Mouse (Mus musculus) effector memory CD4-positive, alpha-beta T cell, adult 7 months (primary cell): Measurements from ENCODE around the gene Pde4c. TPM values are rescaled to one million over a fixed set of nuclear protein-coding genes. Genes with fewer than 3 reads are reported as not detected.

Experiments used
- polyA plus RNA-seq: library from polyadenylated mRNA; unstranded; fragments of 100-300 nt; shearing (Covaris generic); gene quantifications from one replicate; pipeline ENCODE4 v1.2.1, GENCODE M21; 2017

Pde4c gene
- polyA plus RNA-seq = 0.24 TPM

DNA sequence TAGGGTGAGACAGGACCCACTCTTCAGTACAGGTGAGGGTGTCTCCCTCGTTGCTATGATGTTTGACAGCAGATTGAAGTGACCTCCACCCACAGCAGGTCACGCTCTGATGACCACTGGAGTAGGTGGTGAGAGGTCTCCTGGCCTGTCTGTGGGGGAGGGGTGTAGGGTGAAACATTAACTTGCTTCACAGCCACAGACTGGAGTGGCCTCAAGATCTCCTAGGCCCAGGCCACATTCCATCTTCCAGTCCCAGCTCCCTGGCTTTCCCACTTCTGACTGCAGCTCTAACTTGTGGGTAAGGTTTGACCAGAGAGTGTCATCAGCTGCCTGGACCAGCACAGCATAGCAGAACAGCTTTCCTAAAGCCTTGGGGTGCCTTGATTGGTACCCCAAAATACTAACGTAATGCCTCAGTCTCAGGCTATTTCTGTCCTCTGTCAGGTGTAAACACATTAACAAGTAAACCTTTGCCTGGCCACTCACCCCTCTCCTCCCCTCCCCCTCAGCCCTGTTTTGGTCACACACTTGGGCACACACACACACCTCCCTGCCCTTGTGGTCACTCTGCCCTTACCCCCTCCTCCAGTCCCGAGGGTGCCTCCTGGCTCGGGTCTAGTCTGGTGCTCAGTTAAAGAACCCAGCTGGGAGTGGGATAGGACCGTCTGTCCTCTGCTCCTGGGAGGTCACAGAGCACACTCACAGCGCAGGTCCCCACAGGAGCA lies at the start of gene Pde4c:
Gene Pde4c, plus strand, starts transcription at position 235 of the 725 bp plus-strand sequence.

DNA sequence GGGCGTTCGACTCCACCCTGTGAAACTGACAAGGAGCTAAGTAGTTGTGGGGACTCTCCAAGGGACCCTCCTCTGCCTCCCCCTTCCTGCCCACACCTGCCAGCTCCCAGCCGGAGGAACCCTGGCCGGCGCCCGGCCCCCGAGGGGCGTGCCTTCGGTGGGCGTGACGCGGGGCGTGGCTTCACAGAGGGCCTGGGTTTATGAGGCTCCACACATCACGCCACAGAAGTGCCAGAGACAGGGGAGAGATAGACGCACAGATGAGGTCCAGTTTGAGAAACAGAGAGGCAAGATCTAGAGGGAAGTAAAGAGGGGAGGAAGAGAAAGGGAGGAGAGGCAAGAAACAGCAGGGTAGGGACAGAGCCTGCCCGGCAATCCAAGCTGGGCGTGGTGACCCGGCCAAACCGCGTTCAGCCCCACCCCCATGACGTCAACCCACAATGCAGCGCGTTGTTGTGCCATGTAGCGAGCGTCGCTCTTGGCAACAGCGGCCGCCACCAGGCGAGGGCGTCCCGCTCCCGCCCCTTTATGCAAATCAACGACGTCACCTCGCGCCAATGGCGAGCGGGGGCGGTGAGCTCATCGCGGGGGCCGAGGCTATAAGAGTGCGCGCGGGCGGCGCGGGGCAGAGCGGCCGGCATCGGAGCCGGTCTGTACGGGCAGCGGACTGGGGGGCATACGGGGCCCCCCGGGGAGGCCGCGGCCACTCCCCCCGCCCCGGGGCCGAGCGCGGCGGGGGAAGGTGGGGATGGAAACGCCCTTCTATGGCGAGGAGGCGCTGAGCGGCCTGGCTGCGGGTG lies 25.0 kb upstream of the Pde4c start, which contains the start of gene Jund:
Gene Jund, plus strand, starts transcription at position 640 of the 800 bp plus-strand sequence.

DNA sequence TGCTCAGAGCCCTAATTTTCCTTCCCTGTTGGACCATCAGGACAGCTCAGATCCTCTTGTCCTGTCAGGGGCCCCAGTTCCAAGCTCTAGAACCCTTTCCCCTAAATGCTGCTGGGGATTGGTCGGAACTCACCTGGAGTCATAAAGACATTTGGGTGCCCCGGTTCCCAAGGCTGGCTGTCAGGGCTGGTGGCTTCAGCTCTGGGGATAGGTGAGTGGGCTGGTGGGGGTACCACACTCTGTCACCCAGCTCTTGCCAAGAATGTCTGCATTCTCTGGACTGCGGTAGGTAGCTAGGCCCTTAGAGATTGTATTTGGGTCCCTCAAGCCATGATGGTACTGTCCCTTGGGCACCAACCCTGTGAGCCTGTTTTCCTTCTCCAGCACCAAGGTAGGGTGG lies 20.2 kb upstream of the Pde4c start, which contains the start of gene Iqcn:
Gene Iqcn, plus strand, starts transcription at position 171 of the 400 bp plus-strand sequence.

DNA sequence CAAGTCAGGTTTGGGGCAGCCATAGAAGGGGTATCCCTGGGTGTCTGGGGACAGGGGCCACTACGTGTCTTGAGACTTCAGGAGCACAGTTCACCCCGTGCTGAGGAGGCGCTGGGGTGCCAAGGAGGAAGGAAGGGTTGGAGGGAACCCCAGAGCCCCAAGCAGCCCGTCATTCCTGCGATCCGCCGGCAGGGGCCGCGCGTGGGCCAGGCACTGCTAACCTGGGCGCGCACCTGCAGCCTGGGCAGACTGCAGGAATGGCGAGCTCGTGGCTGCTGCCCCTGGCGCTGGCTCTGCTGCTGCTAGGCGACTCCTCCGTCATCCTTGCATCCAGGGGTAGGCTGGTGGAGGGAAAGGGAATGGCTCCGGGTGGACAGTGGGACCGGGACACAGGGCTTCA lies 5.2 kb upstream of the Pde4c start, which contains the start of gene Gm3336:
Gene Gm3336, plus strand, starts transcription at position 247 of the 400 bp plus-strand sequence.

DNA sequence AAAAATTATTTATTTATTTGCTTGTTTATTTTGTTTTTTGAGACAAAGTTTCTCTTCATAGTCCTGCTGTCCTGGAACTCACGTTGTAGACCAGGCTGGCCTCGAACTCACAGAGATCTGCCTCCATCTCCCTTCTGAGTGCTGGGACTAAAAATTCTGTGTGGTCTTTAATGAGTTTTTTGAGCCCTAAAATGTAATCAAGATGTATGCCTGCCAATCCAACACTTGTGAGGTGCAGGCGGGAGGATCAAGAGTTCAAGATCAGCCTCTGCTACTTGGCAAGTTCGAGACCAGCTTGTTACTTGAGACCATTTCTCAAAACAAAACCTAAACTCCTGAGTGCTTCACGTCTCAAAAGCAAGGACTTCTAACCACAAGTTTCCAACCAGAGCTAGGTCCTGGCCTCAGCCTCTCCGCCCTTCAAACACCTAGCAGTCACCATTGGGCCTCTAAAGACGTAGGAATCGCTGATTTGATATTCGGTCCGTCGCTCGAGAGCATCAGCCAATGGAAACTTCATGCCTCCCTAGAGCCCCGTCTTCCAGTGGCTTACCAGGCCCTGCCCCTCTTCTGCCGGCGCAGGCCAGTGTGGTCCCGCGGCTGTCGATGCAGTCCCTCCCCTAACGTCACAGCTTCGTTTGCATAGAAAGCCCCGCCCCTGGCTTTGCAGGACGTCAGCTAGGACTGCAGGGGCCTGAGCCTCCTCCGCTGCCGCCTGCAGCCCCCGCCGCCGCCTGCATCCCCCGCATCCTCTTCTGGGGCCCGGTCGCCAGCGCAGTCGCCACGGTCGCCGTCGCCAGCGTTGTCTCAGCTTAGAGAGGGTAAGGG lies 30.7 kb downstream of the Pde4c start, which contains the start of gene Rab3a:
Gene Rab3a, plus strand, starts transcription at position 637 of the 828 bp plus-strand sequence.

DNA sequence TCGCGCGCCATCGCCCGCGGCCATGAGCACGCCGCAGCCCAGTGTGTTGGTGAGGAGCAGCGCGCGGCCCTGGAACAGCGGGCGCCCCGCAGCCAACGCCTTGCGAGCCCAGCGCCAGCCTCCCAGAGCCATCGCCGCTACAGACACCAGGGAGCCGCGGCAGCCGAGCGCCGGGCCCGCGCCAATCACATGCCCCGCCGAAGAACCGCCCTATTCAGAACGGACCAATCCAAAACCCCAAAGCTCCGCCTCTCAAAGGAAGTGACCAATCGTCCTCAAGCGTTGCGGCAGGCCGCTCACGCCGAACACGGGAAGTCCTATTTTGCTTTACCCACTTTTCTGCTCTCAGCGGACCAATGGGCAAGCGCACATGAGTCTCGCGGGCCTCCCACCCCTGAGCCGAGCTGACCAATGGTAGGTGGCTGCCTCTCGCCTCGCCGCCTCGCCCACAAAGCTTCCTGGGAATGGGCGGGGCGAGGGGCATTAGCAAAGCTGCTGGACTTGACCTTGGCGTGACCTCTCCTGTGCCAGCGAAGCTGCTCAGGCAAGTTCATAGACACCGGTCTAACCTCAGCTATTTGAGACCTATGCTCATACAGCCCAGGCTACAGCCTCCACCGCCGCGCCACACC lies 37.4 kb downstream of the Pde4c start, which contains the start of gene Mpv17l2:
Gene Mpv17l2, minus strand, starts transcription at position 172 of the 632 bp plus-strand sequence.

DNA sequence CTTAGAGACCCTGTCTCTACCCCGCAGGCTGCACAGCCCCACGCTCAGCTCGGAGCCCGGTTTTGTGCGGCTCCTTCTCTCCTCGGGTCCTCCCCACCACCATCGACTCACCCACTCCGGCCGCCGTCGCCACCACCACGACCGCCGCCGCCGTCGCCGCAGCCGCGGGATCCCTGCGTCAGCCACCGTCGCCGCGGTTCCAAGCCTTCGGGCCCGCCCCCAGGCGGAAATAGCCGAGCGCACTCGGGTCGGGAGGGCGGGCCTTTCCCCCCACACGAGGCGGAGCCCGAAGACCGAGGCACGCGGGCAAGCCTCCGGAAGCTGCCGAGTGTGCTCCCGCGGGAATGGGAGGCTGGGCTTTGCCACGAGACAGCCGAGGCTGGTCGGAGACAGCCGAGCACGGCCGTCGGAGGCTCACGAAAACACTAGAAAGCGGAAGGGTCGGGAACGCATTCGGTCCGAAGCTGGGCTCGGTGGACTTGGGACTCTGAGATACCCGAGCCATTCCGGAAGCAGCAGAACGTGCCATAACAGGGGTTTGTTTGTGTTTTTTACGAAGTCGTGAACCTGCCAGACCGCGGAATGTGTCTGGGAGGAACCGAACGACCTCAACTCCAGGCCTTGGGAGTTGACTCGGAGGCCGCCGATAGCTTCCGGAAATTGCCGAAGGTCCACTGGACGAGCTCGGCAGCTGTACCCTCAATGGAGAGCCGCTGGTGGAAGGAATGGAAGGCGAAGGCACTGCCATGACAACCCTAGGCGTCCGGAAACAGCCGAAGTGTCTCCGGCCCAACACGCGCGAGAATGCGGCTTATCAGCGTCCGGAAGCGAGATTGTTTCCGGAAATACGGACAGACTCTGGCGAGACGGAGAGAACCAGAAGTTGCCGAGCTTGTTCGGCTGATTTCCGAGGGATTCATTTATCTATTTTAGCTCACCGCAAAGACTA lies 53.2 kb downstream of the Pde4c start, which contains the start of gene Pik3r2:
Gene Pik3r2, minus strand, starts transcription at position 218 of the 949 bp plus-strand sequence.

Other genes with a start within 250 kb of the Pde4c start
- 9.9 TPM for gene Klhl26, start 246.8 kb upstream of the Pde4c start, polyA plus RNA-seq
- not detected for gene Tmem59l, start 236.4 kb upstream of the Pde4c start, polyA plus RNA-seq
- not detected for gene Crlf1, start 230.6 kb upstream of the Pde4c start, polyA plus RNA-seq
- gene Rex1bd, start 217.0 kb upstream of the Pde4c start, polyA plus RNA-seq = 57.8 TPM
- gene Uba52, start 212.9 kb upstream of the Pde4c start, polyA plus RNA-seq = 1,269 TPM
- gene Fkbp8, start 196.0 kb upstream of the Pde4c start, polyA plus RNA-seq = 378 TPM
- 64.6 TPM for gene Kxd1, start 195.8 kb upstream of the Pde4c start, polyA plus RNA-seq
- gene Ell, start 184.3 kb upstream of the Pde4c start, polyA plus RNA-seq = 38.5 TPM
- 93.3 TPM for gene Isyna1, start 129.3 kb upstream of the Pde4c start, polyA plus RNA-seq
- 148 TPM for gene Ssbp4, start 114.8 kb upstream of the Pde4c start, polyA plus RNA-seq
- not detected for gene Lrrc25, start 107.6 kb upstream of the Pde4c start, polyA plus RNA-seq
- not detected for gene Gdf15, start 91.3 kb upstream of the Pde4c start, polyA plus RNA-seq
- gene Pgpep1, start 63.3 kb upstream of the Pde4c start, polyA plus RNA-seq = 0.79 TPM
- 249 TPM for gene Lsm4, start 50.5 kb upstream of the Pde4c start, polyA plus RNA-seq
- 1,865 TPM for gene Jund, start 24.8 kb upstream of the Pde4c start, polyA plus RNA-seq
- 0.22 TPM for gene Iqcn, start 20.3 kb upstream of the Pde4c start, polyA plus RNA-seq
- not detected for gene Gm3336, start 5.2 kb upstream of the Pde4c start, polyA plus RNA-seq
- 1.1 TPM for gene Rab3a, start 31.0 kb downstream of the Pde4c start, polyA plus RNA-seq
- 34.0 TPM for gene Mpv17l2, start 37.2 kb downstream of the Pde4c start, polyA plus RNA-seq
- 14.5 TPM for gene Pik3r2, start 53.0 kb downstream of the Pde4c start, polyA plus RNA-seq
- 83.9 TPM for gene Mast3, start 81.3 kb downstream of the Pde4c start, polyA plus RNA-seq
- gene Il12rb1, start 84.7 kb downstream of the Pde4c start, polyA plus RNA-seq = 25.7 TPM
- gene Arrdc2, start 116.0 kb downstream of the Pde4c start, polyA plus RNA-seq = 22.1 TPM
- not detected for gene Kcnn1, start 139.5 kb downstream of the Pde4c start, polyA plus RNA-seq
- gene Ccdc124, start 150.2 kb downstream of the Pde4c start, polyA plus RNA-seq = 77.8 TPM
- 0.46 TPM for gene Slc5a5, start 169.0 kb downstream of the Pde4c start, polyA plus RNA-seq
- 7,063 TPM for gene Rpl18a, start 173.7 kb downstream of the Pde4c start, polyA plus RNA-seq
- 54.0 TPM for gene Map1s, start 182.2 kb downstream of the Pde4c start, polyA plus RNA-seq